Mouse (Mus musculus): ENCODE data around the gene Shcbp1. TPM values are rescaled to one million over a fixed set of nuclear protein-coding genes. Genes with fewer than 3 reads are reported as not detected.
"Not testable (repeated sequence)": the region's sequence is repeated elsewhere in the genome, so short reads cannot be mapped to it uniquely, and the experiment has no call there.

The Shcbp1 gene
- polyA plus RNA-seq, 1 experiment from 2014 or later, result 87.8 TPM

GRCm38 (mm10) chr8:4707916-4708315 is 71.5 kb downstream of the Shcbp1 start:
- H3K9ac ChIP-seq (ENCODE audit: low read length); ATAC-seq (ENCODE audit: low read depth); H3K9me3 ChIP-seq (ENCODE audit: control insufficient read depth, low read length); H3K36me3 ChIP-seq (ENCODE audit: control insufficient read depth, insufficient read depth, low read length); H3K4me2 ChIP-seq (ENCODE audit: low read depth, low read length); H3K4me1 ChIP-seq (replicated peaks; ENCODE audit: control insufficient read depth, insufficient read depth, low read length); H3K4me3 ChIP-seq (ENCODE audit: low read length); H3K27me3 ChIP-seq (ENCODE audit: control insufficient read depth, insufficient read depth, low read depth, low read length); H3K27ac ChIP-seq (ENCODE audit: low read length): not testable (repeated sequence)
- 76% methylated on average over 7 of the region's 7 CpGs for WGBS

GRCm38 (mm10) chr8:4691634-4692033 is 87.7 kb downstream of the Shcbp1 start:
- H3K9ac ChIP-seq (ENCODE audit: low read length), result no peak overlapping the region
- no peaks in the 10 kb centered on the region for H3K9me3 ChIP-seq (ENCODE audit: control insufficient read depth, low read length)
- no peak for ATAC-seq (ENCODE audit: low read depth)
- H3K4me1 ChIP-seq (replicated peaks; ENCODE audit: control insufficient read depth, insufficient read depth, low read length), result no peaks in the 10 kb centered on the region
- no peak overlapping the region for H3K4me2 ChIP-seq (ENCODE audit: low read depth, low read length)
- no peak overlapping the region for H3K27ac ChIP-seq (ENCODE audit: low read length)
- no peak overlapping the region for H3K4me3 ChIP-seq (ENCODE audit: low read length)
- no peaks in the 10 kb centered on the region for H3K27me3 ChIP-seq (ENCODE audit: control insufficient read depth, insufficient read depth, low read depth, low read length)
- H3K36me3 ChIP-seq (ENCODE audit: control insufficient read depth, insufficient read depth, low read length), result no peaks in the 10 kb centered on the region
- WGBS, result 28% methylated on average over 1 of the region's 1 CpGs

Other genes starting within 250 kb of the Shcbp1 start
- gene Zfp958, start 166.4 kb downstream of the Shcbp1 start, polyA plus RNA-seq (2015; fragmentation: Nextera tagmentation; extraction: Ambion mirVana), result 13.8 and 14.0 TPM in 2 replicates

Data from lung, embryonic 16.5 days (tissue).